Mouse (Mus musculus) hindbrain, postnatal 0 days (tissue): ENCODE results near the gene Ctla4. TPM values are rescaled to one million over a fixed set of nuclear protein-coding genes. Genes with fewer than 3 reads are reported as not detected.

ENCODE experiments used
- ATAC-seq: fragments of 200-750 bp; cut with Nextera tagmentation; 2 replicates; pipeline ENCODE4 v1.8.0; 2017; ENCODE audit warnings: mild to moderate bottlenecking, moderate TSS enrichment, moderate library complexity
- DNase-seq: peaks from one replicate; pipeline ENCODE4 v3.0.0-alpha.2; 2015; ENCODE audit warnings: low spot score
- H3K27ac ChIP-seq: fragments of 300-500 bp; sonication (generic); 2 replicates; pipeline ENCODE4 v1.5.1; 2014; ENCODE audit warnings: mild to moderate bottlenecking
- H3K27me3 ChIP-seq: fragments of 300-500 bp; sonication (generic); 2 replicates; pipeline ENCODE4 v1.6.1; 2014; ENCODE audit warnings: low read length, mixed read lengths; ENCODE audit not compliant: insufficient read depth
- H3K36me3 ChIP-seq: fragments of 300-500 bp; sonication (generic); 2 replicates; pipeline ENCODE4 v1.6.1; 2014; ENCODE audit warnings: low read length, mixed read lengths; ENCODE audit not compliant: insufficient read depth
- H3K4me1 ChIP-seq: fragments of 300-500 bp; sonication (generic); 2 replicates; pipeline ENCODE4 v1.6.1; 2014; ENCODE audit warnings: antibody characterized with exemption, low read length, mixed read lengths; ENCODE audit not compliant: insufficient read depth
- H3K4me2 ChIP-seq: fragments of 300-500 bp; sonication (generic); 2 replicates; pipeline ENCODE4 v1.6.1; 2014; ENCODE audit warnings: low read depth, mild to moderate bottlenecking, low read length, moderate library complexity, mixed read lengths
- H3K4me3 ChIP-seq: fragments of 300-500 bp; sonication (generic); 2 replicates; pipeline ENCODE4 v1.5.1; 2014; ENCODE audit warnings: low read length
- H3K9ac ChIP-seq: fragments of 300-500 bp; sonication (generic); replicated peaks from 2 replicates; pipeline ENCODE4 v1.6.1; 2014; ENCODE audit warnings: mild to moderate bottlenecking, low read length, moderate library complexity, mixed read lengths
- H3K9me3 ChIP-seq: fragments of 300-500 bp; sonication (generic); 2 replicates; pipeline ENCODE4 v1.6.1; 2016; ENCODE audit warnings: low read length, mixed read lengths
- CTCF ChIP-seq: IDR thresholded peaks from 2 replicates; pipeline ENCODE4 v1.5.1; 2016; ENCODE audit warnings: antibody characterized with exemption, control low read depth, low read depth
- WGBS: fragments of 180-500 bp; shearing (Covaris S2); extraction: QIAGEN DNeasy Blood & Tissue Kit; methylation state at CpG from one replicate; pipeline ENCODE4 v1.1.7; 2014; 5-methylcytosine and 5-hydroxymethylcytosine counted together
- polyA plus RNA-seq: library from polyadenylated mRNA; unstranded; fragments of >200 nt; fragmentation: Nextera tagmentation; extraction: Ambion mirVana; gene quantifications from 2 replicates; pipeline ENCODE4 v1.2.1, GENCODE M21; 2015
- total RNA-seq: library from RNA; depleted of rRNA; stranded (reverse); fragments of >200 nt; gene quantifications from 2 replicates; pipeline ENCODE4 v1.2.3, GENCODE M21; 2014

The Ctla4 gene
- total and polyA plus RNA-seq, 2 experiments from 2014 or later, result not detected

- Histone ChIP-seq H3K27ac (no peak overlapping the region), H3K4me2 (no peak overlapping the region), H3K9ac (no peak overlapping the region), H3K4me1 (peaks cover 5% of the 10 kb centered on the region; the same call in 1 of the 2 replicates), H3K4me3 (no peak overlapping the region), H3K36me3 (no peaks in the 10 kb centered on the region), H3K27me3 (no peaks in the 10 kb centered on the region), H3K9me3 (no peaks in the 10 kb centered on the region)
- no peak for DNase-seq
- 83% methylated on average over 3 of the region's 3 CpGs for WGBS
- TF ChIP-seq CTCF, result no peak
- ATAC-seq, result no peak
Observed at GRCm38 (mm10) chr1:60863701-60864100, 23.1 kb upstream of the Ctla4 start.

- no peak overlapping the region for H3K27ac ChIP-seq
- no peaks in the 10 kb centered on the region for H3K9me3 ChIP-seq
- no peak overlapping the region for H3K9ac ChIP-seq
- no peak overlapping the region for H3K4me3 ChIP-seq
- WGBS, result 95% methylated on average over 2 of the region's 2 CpGs
- ATAC-seq, result no peak
- no peak for TF ChIP-seq CTCF
- peaks cover 5% of the 10 kb centered on the region; the same call in 1 of the 2 replicates for H3K4me1 ChIP-seq
- no peak for DNase-seq
- H3K4me2 ChIP-seq, result no peak overlapping the region
- no peaks in the 10 kb centered on the region for H3K36me3 ChIP-seq
- H3K27me3 ChIP-seq, result no peaks in the 10 kb centered on the region
Observed at GRCm38 (mm10) chr1:60865167-60865566, 21.6 kb upstream of the Ctla4 start.

- Histone ChIP-seq H3K36me3 (no peaks in the 10 kb centered on the region), H3K27me3 (no peaks in the 10 kb centered on the region), H3K4me1 (0 out of 2 replicates have a peak, but pooled peaks cover 4% of the 10 kb centered on the region), H3K4me2 (no peak overlapping the region), H3K27ac (no peak overlapping the region), H3K9ac (no peak overlapping the region), H3K4me3 (no peak overlapping the region), H3K9me3 (no peaks in the 10 kb centered on the region)
- DNase-seq (no peak), ATAC-seq (no peak)
- 72% methylated on average over 5 of the region's 5 CpGs for WGBS
- TF ChIP-seq CTCF, result no peak
Observed at GRCm38 (mm10) chr1:60866043-60866442, 20.8 kb upstream of the Ctla4 start.

- Histone ChIP-seq H3K4me1 (no peaks in the 10 kb centered on the region), H3K4me2 (no peak overlapping the region), H3K27me3 (no peaks in the 10 kb centered on the region), H3K9ac (no peak overlapping the region), H3K4me3 (no peak overlapping the region), H3K27ac (no peak overlapping the region), H3K9me3 (no peaks in the 10 kb centered on the region), H3K36me3 (no peaks in the 10 kb centered on the region)
- peak; percentile 81 for DNase-seq
- peak; percentile 86 for TF ChIP-seq CTCF
- peak; percentile 82 for ATAC-seq
- 60% methylated on average over 17 of the region's 17 CpGs for WGBS
Observed at GRCm38 (mm10) chr1:60868333-60869277, 18.2 kb upstream of the Ctla4 start.

- WGBS, result 67% methylated on average over 3 of the region's 3 CpGs
- Histone ChIP-seq H3K4me1 (no peaks in the 10 kb centered on the region), H3K27me3 (no peaks in the 10 kb centered on the region), H3K36me3 (no peaks in the 10 kb centered on the region), H3K27ac (no peak overlapping the region), H3K4me2 (no peak overlapping the region), H3K9ac (no peak overlapping the region), H3K4me3 (no peak overlapping the region), H3K9me3 (no peaks in the 10 kb centered on the region)
- no peak for ATAC-seq
- DNase-seq, result no peak
- TF ChIP-seq CTCF, result no peak
Observed at GRCm38 (mm10) chr1:60875267-60875666, 11.5 kb upstream of the Ctla4 start.

GRCm38 (mm10) chr1:60880116-60880867 lies 6.5 kb upstream of the Ctla4 start:
- ATAC-seq (no peak), DNase-seq (no peak)
- H3K9ac ChIP-seq, result no peak overlapping the region
- no peak overlapping the region for H3K27ac ChIP-seq
- H3K4me2 ChIP-seq, result no peak overlapping the region
- no peaks in the 10 kb centered on the region for H3K9me3 ChIP-seq
- WGBS, result 61% methylated on average over 10 of the region's 10 CpGs
- H3K27me3 ChIP-seq, result no peaks in the 10 kb centered on the region
- no peaks in the 10 kb centered on the region for H3K4me1 ChIP-seq
- TF ChIP-seq CTCF, result no peak
- no peaks in the 10 kb centered on the region for H3K36me3 ChIP-seq
- no peak overlapping the region for H3K4me3 ChIP-seq

GRCm38 (mm10) chr1:60882792-60883191 lies 4.0 kb upstream of the Ctla4 start:
- no peak for TF ChIP-seq CTCF
- H3K9ac ChIP-seq, result no peak overlapping the region
- WGBS, result 70% methylated on average over 2 of the region's 2 CpGs
- H3K36me3 ChIP-seq, result no peaks in the 10 kb centered on the region
- no peak overlapping the region for H3K4me2 ChIP-seq
- no peak overlapping the region for H3K4me3 ChIP-seq
- ATAC-seq (no peak), DNase-seq (no peak)
- H3K27ac ChIP-seq, result no peak overlapping the region
- H3K4me1 ChIP-seq, result no peaks in the 10 kb centered on the region
- no peaks in the 10 kb centered on the region for H3K9me3 ChIP-seq
- no peaks in the 10 kb centered on the region for H3K27me3 ChIP-seq
